Mouse (Mus musculus): ENCODE data around the gene Ghdc. TPM values are rescaled to one million over a fixed set of nuclear protein-coding genes. Genes with fewer than 3 reads are reported as not detected.

The Ghdc gene
- total RNA-seq, 4 experiments from 2014 or later: 6.6 to 9.2 (median 8.0) TPM

DNA sequence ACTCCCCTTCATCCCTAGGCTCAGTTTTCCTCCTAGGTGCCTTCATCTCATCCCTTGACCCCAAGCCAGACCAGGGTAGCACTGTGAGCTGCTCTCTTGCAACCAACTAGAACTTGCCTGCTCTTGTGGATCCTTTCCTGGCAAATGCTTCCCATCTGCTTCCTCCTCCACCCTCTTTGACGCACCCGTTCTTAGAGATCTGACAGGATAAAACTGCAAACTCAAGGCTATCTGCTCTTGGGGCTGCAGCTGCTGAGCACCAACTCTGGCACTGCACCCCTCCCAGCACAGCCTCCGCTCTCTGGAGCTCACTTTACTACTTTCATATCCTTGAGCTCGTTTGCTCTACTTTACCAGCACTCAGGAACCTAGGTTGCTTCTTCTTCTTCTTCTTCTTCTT is 22.1 kb downstream of the Ghdc start:
- DNase-seq (ENCODE audit: low spot score in 2 of 2): no peak

GRCm38 (mm10) chr11:100747114-100747513 is 23.6 kb downstream of the Ghdc start:
- DNase-seq (ENCODE audit: low spot score in 2 of 2): no peak

- no peak for DNase-seq (ENCODE audit: low spot score in 2 of 2)
These were observed 24.2 kb downstream of the Ghdc start for GRCm38 (mm10) chr11:100746546-100746945.

DNA sequence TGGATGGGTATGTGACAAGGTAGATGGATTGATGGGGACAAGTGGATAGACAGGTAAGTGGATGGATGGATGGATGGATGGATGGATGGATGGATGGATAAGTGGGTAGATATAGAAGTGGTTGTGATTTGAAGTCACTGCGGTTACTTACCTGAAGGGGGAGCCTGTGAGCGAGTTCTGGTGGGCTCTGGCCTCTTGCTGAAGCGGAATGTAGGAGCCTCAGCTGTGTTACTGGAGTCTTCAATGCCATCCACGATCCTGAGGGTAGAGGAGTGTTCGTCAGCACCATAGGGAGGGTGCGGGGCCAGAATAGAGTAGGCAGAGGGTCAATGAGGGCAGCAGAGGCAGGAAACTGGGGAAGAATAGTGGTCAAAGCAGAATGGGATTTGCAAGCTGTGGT is 25.7 kb downstream of the Ghdc start:
- DNase-seq (ENCODE audit: low spot score in 2 of 2): no peak

- no peak for DNase-seq (ENCODE audit: low spot score in 2 of 2)
These were observed 29.4 kb downstream of the Ghdc start for GRCm38 (mm10) chr11:100741348-100741747.

GRCm38 (mm10) chr11:100738749-100739148 is 32.0 kb downstream of the Ghdc start:
- no peak for DNase-seq (ENCODE audit: low spot score in 2 of 2)

GRCm38 (mm10) chr11:100738066-100738604 is 32.6 kb downstream of the Ghdc start, which contains the start of gene Rab5c:
Gene Rab5c, minus strand, starts transcription at chr11:100738215.
- DNase-seq (ENCODE audit: low spot score in 2 of 2): peak; percentile 95 to 99

- DNase-seq (ENCODE audit: low spot score in 2 of 2): no peak
These were observed 33.5 kb downstream of the Ghdc start for GRCm38 (mm10) chr11:100737105-100737733.

DNA sequence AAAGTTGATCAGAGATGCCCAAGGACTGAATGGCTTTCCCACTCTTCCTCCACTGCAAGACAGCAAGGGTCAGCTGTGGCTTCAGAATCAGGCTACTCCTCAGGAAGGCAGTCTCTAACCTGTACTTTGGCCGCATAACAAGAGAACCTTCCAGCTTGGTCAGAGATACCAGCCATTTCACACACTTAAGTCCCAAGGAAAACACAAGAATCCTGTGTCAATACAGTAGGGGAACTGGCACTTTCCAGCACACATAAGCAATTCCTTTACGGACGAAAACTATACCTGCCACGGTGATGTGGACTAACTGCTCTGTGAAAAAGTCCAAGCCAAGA is 34.0 kb downstream of the Ghdc start:
- no peak for DNase-seq (ENCODE audit: low spot score in 2 of 2)

GRCm38 (mm10) chr11:100735954-100736745 is 34.6 kb downstream of the Ghdc start:
- no peak for DNase-seq (ENCODE audit: low spot score in 2 of 2)

DNA sequence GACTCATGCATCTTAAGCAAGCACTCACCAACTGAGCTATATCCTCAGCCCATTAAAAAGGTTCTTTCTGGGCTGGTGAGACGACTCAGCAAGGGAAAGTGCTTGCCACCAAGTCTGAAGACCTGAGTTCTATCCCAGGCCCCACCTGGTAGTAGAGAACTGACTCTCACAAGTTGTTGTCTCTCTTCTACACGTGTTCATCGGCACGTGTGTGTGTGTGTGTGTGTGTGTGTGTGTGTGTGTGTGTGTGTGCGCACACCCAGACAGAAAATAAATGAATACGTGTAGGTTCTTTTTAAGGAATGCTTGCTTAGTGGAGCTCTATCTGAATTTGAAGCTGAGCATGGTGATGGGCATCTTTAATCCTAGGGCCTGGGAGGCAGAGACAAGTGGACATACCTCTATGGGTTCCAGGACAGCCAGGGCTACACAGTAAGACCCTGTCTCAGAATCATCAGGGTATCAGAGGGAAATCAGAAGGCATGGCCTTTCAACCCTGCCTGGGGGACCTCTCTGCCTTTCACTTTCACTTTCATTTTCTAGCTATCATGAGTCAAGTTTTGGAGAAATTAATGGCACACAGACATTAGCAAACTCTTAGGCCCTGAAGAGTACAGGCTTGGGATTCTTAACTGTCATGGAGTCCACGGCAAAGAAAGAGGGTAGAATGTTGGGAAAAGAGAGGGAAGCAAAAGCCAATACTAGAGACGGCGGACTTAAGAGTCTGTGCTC is 35.5 kb downstream of the Ghdc start:
- no peak for DNase-seq (ENCODE audit: low spot score in 2 of 2)

DNA sequence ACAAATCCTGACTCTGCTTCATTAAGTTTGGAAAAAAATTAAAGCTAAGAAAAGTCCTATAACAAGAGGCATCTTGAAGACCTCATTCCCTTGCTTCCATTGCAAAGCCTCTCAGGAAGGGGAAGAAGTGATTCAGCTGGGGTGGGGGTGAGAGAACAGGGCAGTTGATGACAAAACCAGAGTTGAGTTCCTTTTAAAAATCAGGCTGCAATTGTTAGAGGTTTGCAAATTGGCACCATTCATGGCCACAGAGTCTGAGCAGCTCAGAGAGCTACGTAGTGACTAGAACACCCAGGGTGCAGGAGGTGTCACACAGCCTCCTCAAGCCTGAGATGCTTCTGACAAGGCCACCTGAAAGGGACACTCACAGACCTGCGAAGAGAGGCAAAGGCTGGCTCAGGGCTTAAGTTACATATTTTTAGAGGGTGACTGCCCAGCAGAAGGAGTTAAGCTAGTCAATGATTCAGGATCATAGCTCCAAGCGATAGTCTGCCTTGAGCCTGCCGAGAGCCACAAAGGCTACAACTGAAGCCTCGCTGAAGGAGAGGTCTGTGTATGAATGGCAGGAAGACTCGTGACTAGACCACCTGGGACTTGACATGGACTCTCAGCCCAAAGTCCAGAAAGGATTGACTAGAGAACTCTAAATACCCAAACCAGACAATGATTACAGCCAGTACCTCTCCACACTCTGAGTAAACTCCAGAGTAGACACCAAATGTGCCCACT is 40.1 kb downstream of the Ghdc start:
- no peak for DNase-seq (ENCODE audit: low spot score in 2 of 2)

DNA sequence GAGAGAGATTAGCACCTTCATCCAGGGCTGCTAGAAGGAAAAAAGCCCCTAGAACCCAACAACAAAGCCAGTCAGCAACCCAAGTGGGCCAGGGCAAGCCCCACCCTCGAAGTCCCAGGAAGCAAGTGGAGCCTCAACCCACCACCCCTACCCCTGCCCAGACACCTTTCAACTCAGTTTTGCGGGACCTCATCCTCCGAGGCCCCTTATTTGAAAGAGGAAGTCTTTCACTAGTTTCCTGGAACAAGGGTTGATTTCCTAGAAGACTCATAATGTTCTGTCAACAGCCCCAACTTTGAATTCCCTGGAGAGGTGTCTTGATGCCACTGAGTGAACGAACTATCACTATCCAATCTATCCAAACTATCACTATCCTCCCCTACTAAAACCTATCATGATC is 40.8 kb downstream of the Ghdc start:
- DNase-seq (ENCODE audit: low spot score in 2 of 2): no peak

DNA sequence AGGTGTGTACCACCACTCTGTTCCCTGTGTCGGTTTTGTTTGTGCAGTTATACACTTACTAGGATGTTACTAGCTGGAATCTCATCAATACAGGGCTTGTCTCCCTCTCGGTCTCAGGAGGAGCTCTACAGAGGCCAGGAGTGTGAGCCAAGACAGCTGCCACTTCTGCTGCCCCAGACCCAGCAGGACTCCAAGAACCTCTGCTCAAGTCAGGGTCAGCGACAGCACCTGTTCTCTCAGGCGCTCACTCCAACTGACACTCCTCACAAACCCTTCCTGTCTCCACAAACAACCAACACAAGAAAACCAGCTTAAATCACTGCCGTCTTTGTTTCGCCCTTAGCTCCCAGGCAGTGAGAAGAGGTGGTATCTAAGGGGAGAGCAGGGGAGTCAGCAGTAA is 42.2 kb downstream of the Ghdc start:
- DNase-seq (ENCODE audit: low spot score in 2 of 2): no peak

DNA sequence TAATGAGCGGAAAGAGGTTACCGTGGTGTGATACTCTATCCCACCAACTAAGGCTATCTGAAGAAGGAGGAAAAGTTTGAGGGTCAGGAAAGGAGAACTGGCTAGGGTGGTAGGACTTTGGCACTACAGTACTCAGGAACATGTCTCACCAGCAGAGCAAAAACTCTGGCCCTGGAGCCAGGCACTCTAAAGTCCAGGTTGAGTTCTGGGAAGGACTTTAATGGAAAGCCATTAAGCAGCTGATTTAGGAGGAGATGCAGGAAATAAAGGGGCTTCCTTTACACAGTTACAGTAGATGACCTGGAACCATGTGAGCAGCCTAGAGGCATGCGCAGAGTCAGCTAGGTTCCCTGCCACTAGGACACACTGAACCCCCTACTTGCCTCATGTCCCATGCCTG is 43.6 kb downstream of the Ghdc start:
- no peak for DNase-seq (ENCODE audit: low spot score in 2 of 2)

DNA sequence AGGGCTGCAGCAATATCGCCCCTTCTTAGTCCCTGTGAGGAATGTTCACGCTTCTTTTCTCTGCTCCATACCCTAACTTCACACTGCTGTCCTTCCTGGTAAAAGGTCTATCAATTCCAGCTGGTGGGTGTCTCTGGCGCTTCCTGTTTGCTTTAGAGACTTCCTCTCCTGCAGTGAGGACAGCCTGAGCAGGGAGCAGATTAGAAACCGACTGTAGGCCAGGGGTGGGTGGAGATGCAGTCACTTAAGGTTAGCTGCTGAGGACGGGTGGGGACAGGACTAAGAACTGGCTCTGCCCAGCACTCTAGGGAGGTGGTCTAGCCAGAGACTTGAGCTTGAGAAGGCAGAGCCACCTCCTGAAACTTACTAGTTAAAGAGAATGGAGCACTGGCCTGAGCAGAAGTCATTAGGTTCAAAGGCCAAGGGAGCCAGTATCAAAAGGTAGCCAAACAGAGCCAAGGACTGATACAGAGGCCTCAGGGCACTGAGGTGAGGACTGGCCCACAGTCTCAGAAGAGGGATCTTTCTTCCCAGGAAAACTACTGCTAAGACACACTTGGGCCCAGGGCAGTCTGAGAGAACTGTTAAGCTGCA is 45.7 kb downstream of the Ghdc start:
- no peak for DNase-seq (ENCODE audit: low spot score in 2 of 2)

DNA sequence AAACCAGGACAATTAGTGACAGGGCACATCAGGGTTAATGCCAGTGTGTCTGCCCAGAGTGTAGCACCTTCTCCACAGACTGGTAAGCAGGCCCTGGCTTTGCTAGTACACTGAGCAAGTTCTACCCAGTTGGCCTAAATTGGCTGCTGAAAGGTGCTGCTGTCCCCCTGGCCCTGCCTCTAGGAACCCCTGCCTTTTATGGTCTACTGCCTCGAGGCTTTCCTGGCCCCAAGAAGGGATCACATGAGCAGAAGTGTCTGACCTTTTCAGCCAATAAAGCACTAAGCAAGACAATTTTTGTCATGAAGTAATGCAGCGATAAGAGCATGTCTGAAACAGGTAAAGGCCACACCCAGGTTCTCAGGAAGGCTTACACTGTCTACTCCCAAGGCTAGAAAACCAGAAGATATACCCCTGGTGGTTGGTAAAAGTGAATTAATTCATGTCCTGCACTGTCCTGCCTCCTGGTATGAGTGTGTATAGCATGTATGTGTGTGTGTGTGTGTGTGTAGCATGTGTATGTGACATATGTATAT is 48.2 kb downstream of the Ghdc start:
- DNase-seq (ENCODE audit: low spot score in 2 of 2): no peak

- no peak for DNase-seq (ENCODE audit: low spot score in 2 of 2)
These were observed 48.8 kb downstream of the Ghdc start for GRCm38 (mm10) chr11:100721776-100722492.

GRCm38 (mm10) chr11:100721254-100721653 is 49.5 kb downstream of the Ghdc start:
- DNase-seq (ENCODE audit: low spot score in 2 of 2): no peak

- no peak for DNase-seq (ENCODE audit: low spot score in 2 of 2)
These were observed 50.4 kb downstream of the Ghdc start for GRCm38 (mm10) chr11:100720345-100720744.
